Mouse (Mus musculus): ENCODE results near the gene Sash1.

The Sash1 gene

GRCm38 (mm10) chr10:8795336-8795735 lies 90.5 kb downstream of the Sash1 start:
- DNase-seq (ENCODE audit: low spot score in 2 of 2) = peak; percentile 52 to 78

DNA sequence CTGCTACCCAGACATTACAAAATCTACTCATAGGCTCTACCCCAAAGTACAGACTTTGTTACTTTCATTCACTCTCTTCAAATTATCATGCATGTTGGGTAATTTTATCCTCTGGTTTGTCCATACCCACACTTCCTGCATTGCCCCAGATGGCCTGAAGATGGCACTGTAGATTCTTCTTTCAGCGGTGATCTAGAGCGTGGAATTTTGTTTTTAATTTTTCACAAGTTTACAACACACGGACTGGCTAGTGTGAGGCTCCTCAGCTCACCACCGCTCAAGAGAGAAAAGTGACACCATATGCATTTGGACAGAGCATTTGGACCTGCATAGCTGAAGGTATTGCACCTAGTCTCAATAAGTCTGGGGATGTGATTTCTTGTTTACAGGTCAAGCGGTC lies 93.5 kb downstream of the Sash1 start:
- peak; percentile 76 to 85 for DNase-seq (ENCODE audit: low spot score in 2 of 2)

DNA sequence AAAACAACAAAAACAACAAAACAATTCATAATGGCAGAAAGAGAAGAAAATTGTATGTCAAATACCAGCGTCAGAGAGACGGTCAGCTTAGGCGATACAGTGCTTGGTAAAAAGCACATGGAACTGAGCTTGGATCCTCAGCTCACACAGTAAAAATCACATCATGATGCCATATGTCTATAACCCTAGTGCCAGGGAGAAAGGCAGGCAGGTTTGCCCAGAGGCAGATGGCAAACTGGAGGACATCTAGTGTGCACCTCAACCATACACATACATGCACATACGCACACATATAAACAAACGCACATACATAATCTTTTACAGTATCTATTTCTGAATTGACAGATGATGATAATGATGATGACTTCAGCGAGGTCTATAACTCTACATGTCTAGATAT lies 96.8 kb downstream of the Sash1 start:
- DNase-seq (ENCODE audit: low spot score in 2 of 2) = no peak

GRCm38 (mm10) chr10:8787221-8787620 lies 98.6 kb downstream of the Sash1 start:
- no peak for DNase-seq (ENCODE audit: low spot score in 2 of 2)

DNA sequence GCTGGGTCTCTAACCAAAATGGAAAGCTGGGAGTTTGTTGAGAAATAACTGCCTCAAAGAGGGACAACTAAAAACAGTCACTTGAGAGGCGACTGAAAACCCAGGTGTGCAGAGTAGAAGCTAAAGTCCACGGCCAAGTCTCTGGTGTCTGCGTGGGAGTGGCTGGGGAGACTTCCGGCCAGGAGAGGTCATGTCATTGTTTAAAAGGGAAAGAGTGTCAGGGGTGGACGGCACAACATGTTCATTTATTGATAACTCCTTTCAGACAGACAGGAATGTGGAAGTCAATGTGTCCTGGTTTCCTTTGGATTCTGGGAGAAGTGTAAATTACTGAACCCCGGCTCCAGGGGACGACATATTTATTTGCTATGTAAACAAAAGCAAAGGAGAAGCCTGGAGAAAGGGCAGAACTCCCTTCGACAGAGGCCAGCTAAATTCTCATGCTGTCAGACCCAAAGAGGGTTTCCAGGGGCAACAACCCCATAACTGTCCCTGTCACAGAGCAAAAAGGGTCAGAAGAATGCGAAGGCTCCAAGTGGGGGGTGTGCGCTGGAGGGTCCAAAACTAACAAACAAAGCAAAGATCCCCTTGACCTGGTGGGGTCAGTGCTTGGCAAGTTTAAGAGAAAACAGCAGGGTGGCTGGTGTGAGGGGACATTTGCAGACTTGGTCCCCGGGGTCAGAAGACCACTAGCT lies 100.3 kb downstream of the Sash1 start:
- no peak for DNase-seq (ENCODE audit: low spot score in 2 of 2)

GRCm38 (mm10) chr10:8781876-8782372 lies 103.9 kb downstream of the Sash1 start:
- no peak for DNase-seq (ENCODE audit: low spot score in 2 of 2)

GRCm38 (mm10) chr10:8779842-8780241 lies 106.0 kb downstream of the Sash1 start:
- DNase-seq (ENCODE audit: low spot score in 2 of 2) = no peak

GRCm38 (mm10) chr10:8778845-8779244 lies 107.0 kb downstream of the Sash1 start:
- DNase-seq (ENCODE audit: low spot score in 2 of 2) = no peak

- DNase-seq (ENCODE audit: low spot score in 2 of 2) = no peak
Observed at GRCm38 (mm10) chr10:8777552-8778253, 108.2 kb downstream of the Sash1 start.

DNA sequence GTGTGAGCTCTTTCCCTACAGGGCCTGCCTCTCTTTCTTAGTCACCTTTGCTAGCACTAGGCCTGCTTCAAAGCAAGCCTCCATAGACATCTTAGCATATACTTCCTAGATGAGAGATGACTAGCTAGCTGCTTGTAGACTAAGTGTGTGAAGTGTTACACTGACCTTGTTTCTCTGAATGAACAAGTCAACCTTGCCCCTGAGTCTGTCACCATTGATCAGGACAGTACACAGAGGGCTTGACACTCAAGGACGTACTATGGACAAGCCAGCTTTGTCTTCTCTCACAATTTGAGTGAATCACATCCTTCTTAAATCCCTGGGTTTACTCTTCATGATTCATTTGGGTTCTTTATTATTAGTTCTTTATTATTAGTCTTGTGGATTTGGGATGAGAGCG lies 109.1 kb downstream of the Sash1 start:
- no peak for DNase-seq (ENCODE audit: low spot score in 2 of 2)

- DNase-seq (ENCODE audit: low spot score in 2 of 2) = no peak
Observed at GRCm38 (mm10) chr10:8775794-8776193, 110.1 kb downstream of the Sash1 start.

DNA sequence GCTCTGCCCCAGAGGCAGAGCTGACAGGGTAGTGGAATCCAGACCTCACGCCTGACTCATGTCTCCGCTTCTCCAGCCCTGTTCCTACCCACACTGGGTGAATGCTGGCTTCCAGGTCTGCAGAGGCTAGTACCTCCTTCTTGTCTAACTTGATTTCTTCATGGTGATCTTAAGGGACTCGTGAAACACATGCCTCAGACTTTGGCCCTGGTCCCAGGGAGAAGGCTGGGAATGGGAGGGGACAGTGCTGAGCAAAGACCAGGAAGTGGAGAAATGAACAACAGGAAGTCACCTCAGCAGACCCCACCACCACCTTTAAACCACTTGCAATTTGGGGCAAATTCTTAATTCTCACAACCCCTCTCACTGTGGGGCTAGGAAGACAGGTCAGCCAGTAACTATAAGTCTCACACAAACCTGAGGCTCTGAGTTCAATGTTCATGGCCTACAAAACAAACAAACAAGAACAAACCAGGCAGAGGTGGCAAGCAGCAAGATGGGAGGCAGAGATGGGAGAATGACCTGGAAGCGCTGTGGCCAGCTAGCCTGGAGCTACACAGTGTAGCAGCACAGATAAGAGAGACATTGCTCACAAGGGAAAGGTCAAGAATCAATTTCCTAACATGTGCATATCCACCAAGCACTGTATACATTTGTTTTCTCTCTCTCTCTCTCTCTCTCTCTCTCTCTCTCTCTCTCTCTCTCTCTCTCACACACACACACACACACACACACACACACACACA lies 113.2 kb downstream of the Sash1 start:
- no peak for DNase-seq (ENCODE audit: low spot score in 2 of 2)

GRCm38 (mm10) chr10:8770931-8771653 lies 114.8 kb downstream of the Sash1 start:
- DNase-seq (ENCODE audit: low spot score in 2 of 2) = no peak

- no peak for DNase-seq (ENCODE audit: low spot score in 2 of 2)
Observed at GRCm38 (mm10) chr10:8768654-8769053, 117.2 kb downstream of the Sash1 start.

GRCm38 (mm10) chr10:8767381-8767780 lies 118.5 kb downstream of the Sash1 start:
- no peak for DNase-seq (ENCODE audit: low spot score in 2 of 2)

DNA sequence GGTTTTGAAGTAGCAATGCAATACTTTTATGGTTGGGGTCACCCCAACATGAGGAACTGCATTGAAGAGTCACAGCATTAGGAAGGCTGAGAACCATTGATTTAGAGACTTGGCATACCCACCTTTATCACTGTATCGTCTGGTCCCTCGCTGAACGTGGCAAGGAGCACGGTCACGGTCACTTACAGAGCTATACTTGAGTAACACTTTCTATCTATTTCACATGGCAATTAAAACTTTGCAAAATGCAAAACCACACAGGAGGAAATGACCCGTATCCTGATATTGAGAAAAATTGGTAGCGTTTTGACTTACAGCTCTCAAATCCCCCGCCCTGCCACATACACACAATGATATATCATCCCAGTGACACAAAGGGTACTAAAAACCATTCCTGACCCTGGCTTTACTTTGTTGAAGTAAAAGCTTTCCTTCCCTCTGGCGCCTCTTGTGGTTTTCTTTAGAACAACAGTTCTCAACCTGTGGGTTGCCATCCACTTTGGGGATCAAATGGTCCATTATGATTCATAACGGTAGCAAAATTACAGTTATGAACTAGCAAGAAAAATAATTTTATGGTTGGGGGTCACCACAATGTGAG lies 119.8 kb downstream of the Sash1 start:
- no peak for DNase-seq (ENCODE audit: low spot score in 2 of 2)

- DNase-seq (ENCODE audit: low spot score in 2 of 2) = no peak
Observed at GRCm38 (mm10) chr10:8762771-8763170, 123.1 kb downstream of the Sash1 start.

DNA sequence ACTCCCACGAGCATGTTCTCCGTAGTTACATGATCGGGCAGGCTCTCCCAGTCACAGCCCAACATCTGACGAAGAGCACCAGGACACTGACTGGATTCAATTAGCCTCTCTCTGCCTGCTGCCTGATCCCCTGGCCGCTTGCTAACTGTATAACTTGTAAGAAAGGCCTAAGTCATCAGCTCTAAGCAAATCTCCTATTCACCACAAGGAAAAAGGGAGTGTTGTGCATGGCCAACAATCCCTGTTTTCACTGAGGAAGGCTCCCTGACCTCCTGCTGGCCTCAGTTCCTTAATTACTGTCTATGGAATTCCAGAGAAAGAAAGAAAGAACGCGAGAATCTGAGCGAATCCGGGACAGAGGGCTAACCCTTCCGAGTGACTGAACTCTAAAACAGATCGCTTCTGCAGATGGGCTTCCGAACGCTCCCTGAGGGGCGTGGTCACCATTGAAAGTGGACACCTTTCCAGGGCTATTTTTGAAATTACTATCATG lies 123.6 kb downstream of the Sash1 start:
- DNase-seq (ENCODE audit: low spot score in 2 of 2) = peak; percentile 37 to 47

GRCm38 (mm10) chr10:8761656-8762055 lies 124.2 kb downstream of the Sash1 start:
- DNase-seq (ENCODE audit: low spot score in 2 of 2) = peak in 1 of 2 experiments; percentile 40

DNA sequence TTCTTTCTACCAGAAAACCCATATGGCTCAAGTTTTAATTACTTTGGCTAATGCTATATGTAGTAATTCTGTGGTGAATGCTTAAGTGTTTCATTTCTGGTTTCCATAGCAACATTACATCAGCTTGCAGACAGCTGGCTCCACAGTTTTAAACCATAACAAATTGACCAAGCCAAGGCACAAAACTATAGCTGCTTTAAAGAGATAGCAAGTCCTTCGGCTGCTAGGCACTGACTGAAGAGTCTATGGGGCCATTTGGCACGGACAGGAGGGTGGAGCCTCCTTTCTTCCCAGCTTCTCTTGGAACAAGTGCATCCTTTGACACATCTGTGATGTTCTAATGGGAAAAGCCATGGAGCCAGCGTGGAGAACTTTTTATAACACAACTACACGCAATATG lies 125.3 kb downstream of the Sash1 start:
- DNase-seq (ENCODE audit: low spot score in 2 of 2) = peak; percentile 54 to 67

GRCm38 (mm10) chr10:8759228-8759627 lies 126.6 kb downstream of the Sash1 start:
- peak; percentile 40 to 45 for DNase-seq (ENCODE audit: low spot score in 2 of 2)

Data from right cerebral cortex, postnatal 10 days (tissue).